Mouse (Mus musculus) hindbrain, embryonic 11.5 days (tissue): ENCODE measurements around the gene Myrfl. TPM values are rescaled to one million over a fixed set of nuclear protein-coding genes. Genes with fewer than 3 reads are reported as not detected.

Source experiments
- ATAC-seq: fragments of 200-750 bp; cut with Nextera tagmentation; 2 replicates; pipeline ENCODE4 v1.8.0; 2017; ENCODE audit warnings: mild to moderate bottlenecking, moderate TSS enrichment, moderate library complexity; ENCODE audit not compliant: low FRiP score
- DNase-seq: peaks from one replicate; pipeline ENCODE4 v3.0.0-alpha.2; 2015; ENCODE audit warnings: low spot score
- H3K27ac ChIP-seq: fragments of 300-500 bp; sonication (generic); 2 replicates; pipeline ENCODE4 v1.5.1; 2014; ENCODE audit warnings: mild to moderate bottlenecking, low read depth, low read length
- H3K27me3 ChIP-seq: fragments of 300-500 bp; sonication (generic); 2 replicates; pipeline ENCODE4 v1.6.1; 2014; ENCODE audit warnings: mild to moderate bottlenecking, low read length, moderate library complexity, mixed read lengths; ENCODE audit not compliant: control insufficient read depth, insufficient read depth
- H3K36me3 ChIP-seq: fragments of 300-500 bp; sonication (generic); 2 replicates; pipeline ENCODE4 v1.6.1; 2014; ENCODE audit warnings: mild to moderate bottlenecking, low read length, moderate library complexity, mixed read lengths; ENCODE audit not compliant: control insufficient read depth, insufficient read depth
- H3K4me1 ChIP-seq: fragments of 300-500 bp; sonication (generic); replicated peaks from 2 replicates; pipeline ENCODE4 v1.6.1; 2014; ENCODE audit warnings: low read length, mixed read lengths; ENCODE audit not compliant: control insufficient read depth, insufficient read depth
- H3K4me2 ChIP-seq: fragments of 300-500 bp; sonication (generic); replicated peaks from 2 replicates; pipeline ENCODE4 v1.6.1; 2014; ENCODE audit warnings: mild to moderate bottlenecking, low read depth, low read length
- H3K4me3 ChIP-seq: fragments of 300-500 bp; sonication (generic); 2 replicates; pipeline ENCODE4 v1.5.1; 2014; ENCODE audit warnings: low read depth, low read length
- H3K9ac ChIP-seq: fragments of 300-500 bp; sonication (generic); 2 replicates; pipeline ENCODE4 v1.6.1; 2014; ENCODE audit warnings: low read depth, low read length
- H3K9me3 ChIP-seq: fragments of 300-500 bp; sonication (generic); 2 replicates; pipeline ENCODE4 v1.6.1; 2016; ENCODE audit warnings: low read length; ENCODE audit not compliant: control insufficient read depth
- WGBS: fragments of 180-500 bp; shearing (Covaris S2); extraction: QIAGEN DNeasy Blood & Tissue Kit; methylation state at CpG from one replicate; pipeline ENCODE4 v1.1.7; 2014; 5-methylcytosine and 5-hydroxymethylcytosine counted together
- polyA plus RNA-seq: library from polyadenylated mRNA; unstranded; fragments of >200 nt; fragmentation: Nextera tagmentation; extraction: Ambion mirVana; gene quantifications from 2 replicates; pipeline ENCODE4 v1.2.1, GENCODE M21; 2014

Myrfl gene
- polyA plus RNA-seq, 1 experiment from 2014 or later = 0.17 TPM

GRCm38 (mm10) chr10:116827306-116827705 lies 69.4 kb downstream of the Myrfl start:
- Histone ChIP-seq H3K9me3 (no peaks in the 10 kb centered on the region), H3K4me1 (peaks cover 2% of the 10 kb centered on the region; the same call in 1 of the 2 replicates), H3K4me3 (no peak overlapping the region), H3K9ac (no peak overlapping the region), H3K4me2 (no peak overlapping the region), H3K27me3 (no peaks in the 10 kb centered on the region), H3K36me3 (no peaks in the 10 kb centered on the region), H3K27ac (no peak overlapping the region)
- DNase-seq = no peak
- 89% methylated on average over 11 of the region's 11 CpGs for WGBS
- no peak for ATAC-seq

- H3K27ac ChIP-seq = no peak overlapping the region
- H3K9me3 ChIP-seq = no peaks in the 10 kb centered on the region
- no peaks in the 10 kb centered on the region for H3K4me1 ChIP-seq
- H3K27me3 ChIP-seq = no peaks in the 10 kb centered on the region
- 54% methylated on average over 15 of the region's 15 CpGs for WGBS
- no peak overlapping the region for H3K9ac ChIP-seq
- H3K36me3 ChIP-seq = no peaks in the 10 kb centered on the region
- no peak overlapping the region for H3K4me2 ChIP-seq
- no peak overlapping the region for H3K4me3 ChIP-seq
- ATAC-seq = no peak
- no peak for DNase-seq
Observed at GRCm38 (mm10) chr10:116815311-116816060, 81.2 kb downstream of the Myrfl start.

- Histone ChIP-seq H3K27ac (no peak overlapping the region), H3K4me2 (no peak overlapping the region), H3K27me3 (no peaks in the 10 kb centered on the region), H3K4me1 (no peaks in the 10 kb centered on the region), H3K9me3 (no peaks in the 10 kb centered on the region), H3K36me3 (no peaks in the 10 kb centered on the region), H3K4me3 (no peak overlapping the region), H3K9ac (no peak overlapping the region)
- no peak for DNase-seq
- 89% methylated on average over 9 of the region's 9 CpGs for WGBS
- ATAC-seq = no peak
Observed at GRCm38 (mm10) chr10:116813150-116813549, 83.6 kb downstream of the Myrfl start.

GRCm38 (mm10) chr10:116810738-116811137 lies 86.0 kb downstream of the Myrfl start:
- no peak for DNase-seq
- H3K9me3 ChIP-seq = no peaks in the 10 kb centered on the region
- H3K9ac ChIP-seq = no peak overlapping the region
- no peaks in the 10 kb centered on the region for H3K4me1 ChIP-seq
- no peaks in the 10 kb centered on the region for H3K36me3 ChIP-seq
- H3K4me2 ChIP-seq = no peak overlapping the region
- H3K4me3 ChIP-seq = no peak overlapping the region
- H3K27ac ChIP-seq = no peak overlapping the region
- no peak for ATAC-seq
- no peaks in the 10 kb centered on the region for H3K27me3 ChIP-seq
- 91% methylated on average over 15 of the region's 15 CpGs for WGBS

- Histone ChIP-seq H3K4me1 (no peaks in the 10 kb centered on the region), H3K27ac (no peak overlapping the region), H3K4me2 (no peak overlapping the region), H3K4me3 (no peak overlapping the region), H3K9me3 (no peaks in the 10 kb centered on the region), H3K9ac (no peak overlapping the region), H3K36me3 (no peaks in the 10 kb centered on the region), H3K27me3 (no peaks in the 10 kb centered on the region)
- ATAC-seq = no peak
- 91% methylated on average over 9 of the region's 9 CpGs for WGBS
- DNase-seq = no peak
Observed at GRCm38 (mm10) chr10:116809383-116809782, 87.3 kb downstream of the Myrfl start.

- Histone ChIP-seq H3K27ac (no peak overlapping the region), H3K36me3 (no peaks in the 10 kb centered on the region), H3K27me3 (no peaks in the 10 kb centered on the region), H3K4me3 (no peak overlapping the region), H3K4me2 (no peak overlapping the region), H3K4me1 (no peaks in the 10 kb centered on the region), H3K9ac (no peak overlapping the region), H3K9me3 (no peaks in the 10 kb centered on the region)
- DNase-seq (no peak), ATAC-seq (no peak)
- 83% methylated on average over 10 of the region's 10 CpGs for WGBS
Observed at GRCm38 (mm10) chr10:116808556-116809353, 88.0 kb downstream of the Myrfl start.

- Histone ChIP-seq H3K4me3 (no peak overlapping the region), H3K4me1 (no peaks in the 10 kb centered on the region), H3K9ac (no peak overlapping the region), H3K36me3 (no peaks in the 10 kb centered on the region), H3K27ac (no peak overlapping the region), H3K9me3 (no peaks in the 10 kb centered on the region), H3K27me3 (no peaks in the 10 kb centered on the region), H3K4me2 (no peak overlapping the region)
- DNase-seq = no peak
- 35% methylated on average over 5 of the region's 5 CpGs for whole genome bisulfite sequencing
- ATAC-seq = no peak
Observed at GRCm38 (mm10) chr10:116802178-116802794, 94.4 kb downstream of the Myrfl start.

GRCm38 (mm10) chr10:116801281-116801680 lies 95.4 kb downstream of the Myrfl start:
- Histone ChIP-seq H3K27me3 (no peaks in the 10 kb centered on the region), H3K9me3 (no peaks in the 10 kb centered on the region), H3K27ac (no peak overlapping the region), H3K4me1 (no peaks in the 10 kb centered on the region), H3K4me3 (no peak overlapping the region), H3K36me3 (no peaks in the 10 kb centered on the region), H3K9ac (no peak overlapping the region), H3K4me2 (no peak overlapping the region)
- ATAC-seq = no peak
- 65% methylated on average over 4 of the region's 4 CpGs for WGBS
- DNase-seq = no peak
